Mouse (Mus musculus) liver, postnatal 0 days (tissue): ENCODE measurements around the gene Luzp2.

Source experiments
- CTCF ChIP-seq: sonication (generic); IDR thresholded peaks from 2 replicates; pipeline ENCODE4 v1.5.1; 2016; ENCODE audit warnings: antibody characterized with exemption, low read depth
- EP300 ChIP-seq: IDR thresholded peaks from 2 replicates; pipeline ENCODE4 v1.6.1; 2016; ENCODE audit warnings: antibody characterized with exemption, low read depth, mild to moderate bottlenecking

DNA sequence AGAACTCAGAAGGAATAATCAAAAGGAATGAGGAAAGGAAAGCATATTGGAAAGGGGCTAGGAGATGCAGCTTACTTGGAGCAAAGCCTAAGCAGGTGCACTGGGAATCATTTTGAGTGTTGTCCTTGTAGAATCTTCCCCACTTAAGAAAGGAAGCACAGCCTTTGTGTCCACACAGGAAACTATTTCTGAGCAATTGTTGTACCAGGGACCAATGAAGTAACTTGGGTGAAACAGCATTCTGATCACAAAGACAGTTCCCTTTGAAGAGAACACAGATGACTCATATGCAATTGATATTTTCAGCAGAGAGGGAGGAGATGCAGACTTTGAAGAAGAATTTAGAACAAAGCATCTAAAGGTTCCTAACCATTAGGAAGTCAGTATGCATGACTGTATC, 16.7 kb upstream of the Luzp2 start:
- TF ChIP-seq CTCF: no peak
- TF ChIP-seq EP300: no peak
